Mouse (Mus musculus) cerebellum, adult 2 months (tissue): ENCODE results near the gene Sirt6.

Source experiments
- CTCF ChIP-seq: fragments of 200-500 bp; IDR thresholded peaks from 2 replicates; pipeline ENCODE4 v1.5.1; 2011; ENCODE audit warnings: low read depth, mild to moderate bottlenecking, control low read depth, low read length, moderate library complexity, borderline replicate concordance; ENCODE audit not compliant: insufficient read depth
- POLR2A ChIP-seq: fragments of 200-500 bp; IDR thresholded peaks from 2 replicates; pipeline ENCODE4 v1.6.1; 2011; ENCODE audit warnings: low read length, control low read depth, borderline replicate concordance; ENCODE audit not compliant: insufficient read depth

- TF ChIP-seq CTCF = peak; percentile 58
- no peak for TF ChIP-seq POLR2A
These were observed 24.9 kb downstream of the Sirt6 start for GRCm38 (mm10) chr10:81602741-81603151.
